Mouse (Mus musculus): ENCODE data around the gene Ppfibp1. TPM values are rescaled to one million over a fixed set of nuclear protein-coding genes. Genes with fewer than 3 reads are reported as not detected.

Ppfibp1 gene
- 10 to 100 TPM in 1 of 2 experiments, 1 to 10 TPM in 1; 2.6 to 24.7 TPM for polyA plus RNA-seq (2012; fragmentation: generic; extraction: Trizol)

GRCm38 (mm10) chr6:146887958-146888659, at the start of gene Ppfibp1:
TSS of gene Ppfibp1 (plus strand) at chr6:146888487.

GRCm38 (mm10) chr6:146850050-146850449, 38.2 kb upstream of the Ppfibp1 start, which contains the start of gene Smco2:
TSS of gene Smco2 (plus strand) at chr6:146850104.

GRCm38 (mm10) chr6:146954258-146954657, 66.0 kb downstream of the Ppfibp1 start, which contains the start of gene 1700034J05Rik:
TSS of gene 1700034J05Rik (minus strand) at chr6:146954422.

GRCm38 (mm10) chr6:147032303-147032925, 144.1 kb downstream of the Ppfibp1 start, which contains the start of gene Rep15:
TSS of gene Rep15 (plus strand) at chr6:147032584.

GRCm38 (mm10) chr6:147042291-147043290, 154.3 kb downstream of the Ppfibp1 start, which contains the start of gene Mrps35:
TSS of gene Mrps35 (plus strand) at chr6:147042764.

Other genes starting within 250 kb of the Ppfibp1 start
- gene Med21, start 245.9 kb upstream of the Ppfibp1 start, polyA plus RNA-seq (2012; fragmentation: generic; extraction: Trizol): 10 to 100 TPM in 1 of 2 experiments, 1 to 10 TPM in 1; 4.0 to 35.7 TPM
- gene Tm7sf3, start 245.7 kb upstream of the Ppfibp1 start, polyA plus RNA-seq (2012; fragmentation: generic; extraction: Trizol): 10 to 100 TPM in 1 of 2 experiments, 1 to 10 TPM in 1; 2.2 to 16.2 TPM
- gene Stk38l, start 163.5 kb upstream of the Ppfibp1 start, polyA plus RNA-seq (2012; fragmentation: generic; extraction: Trizol): 1 to 10 TPM in 1 of 2 experiments, under 1 TPM in 1; 0.66 to 5.1 TPM
- 1 to 10 TPM in 1 of 2 experiments, under 1 TPM in 1; 0.59 to 3.3 TPM for gene Arntl2, start 92.4 kb upstream of the Ppfibp1 start, polyA plus RNA-seq (2012; fragmentation: generic; extraction: Trizol)
- gene Smco2, start 38.4 kb upstream of the Ppfibp1 start, polyA plus RNA-seq (2012; fragmentation: generic; extraction: Trizol): under 1 TPM in 1 of 2 experiments, not detected in 1; 0.06 TPM
- gene 1700034J05Rik, start 65.9 kb downstream of the Ppfibp1 start, polyA plus RNA-seq (2012; fragmentation: generic; extraction: Trizol): under 1 TPM in 1 of 2 experiments, not detected in 1; 0.02 TPM
- gene Rep15, start 144.1 kb downstream of the Ppfibp1 start, polyA plus RNA-seq (2012; fragmentation: generic; extraction: Trizol): under 1 TPM; 0.26 to 0.51 TPM
- 10 to 100 TPM; 44.4 to 51.6 TPM for gene Mrps35, start 154.3 kb downstream of the Ppfibp1 start, polyA plus RNA-seq (2012; fragmentation: generic; extraction: Trizol)
- under 1 TPM; 0.08 to 0.42 TPM for gene Mansc4, start 198.5 kb downstream of the Ppfibp1 start, polyA plus RNA-seq (2012; fragmentation: generic; extraction: Trizol)
- 1 to 10 TPM; 2.2 to 7.4 TPM for gene Klhl42, start 202.9 kb downstream of the Ppfibp1 start, polyA plus RNA-seq (2012; fragmentation: generic; extraction: Trizol)

Measured in C3H10T1/2 (cell line).